Mouse (Mus musculus): ENCODE measurements around the gene Rpl38. TPM values are rescaled to one million over a fixed set of nuclear protein-coding genes. Genes with fewer than 3 reads are reported as not detected.

The Rpl38 gene
- polyA plus RNA-seq, 1 experiment from 2014 or later, result 943 TPM

DNA sequence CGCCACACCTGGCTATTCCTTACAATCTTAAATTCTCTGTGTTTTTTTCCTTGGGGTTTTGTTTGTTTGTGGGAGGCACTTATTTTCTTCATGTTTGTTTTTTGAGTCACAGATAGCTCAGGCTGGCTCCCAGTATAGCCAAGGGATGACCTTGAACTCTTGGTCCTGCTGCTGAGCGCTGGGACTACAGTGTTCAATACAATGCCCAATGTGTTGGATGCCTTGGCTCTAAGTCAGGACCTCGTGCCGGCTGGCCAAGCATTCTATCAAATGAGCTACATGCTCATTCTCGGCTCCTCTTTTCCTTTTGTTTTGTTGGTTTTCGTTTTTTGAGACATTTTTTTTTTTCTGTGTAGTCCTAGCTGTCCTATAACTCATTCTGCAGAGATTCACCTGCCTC, 25.1 kb downstream of the Rpl38 start:
- DNase-seq (ENCODE audit: low spot score), result no peak

GRCm38 (mm10) chr11:114694451-114694850, 26.1 kb downstream of the Rpl38 start:
- Histone ChIP-seq H3K9ac (ENCODE audit: low read length) (no peak overlapping the region), H3K4me3 (ENCODE audit: low read depth, low read length) (no peak overlapping the region), H3K27me3 (ENCODE audit: control insufficient read depth, insufficient read depth, low read length) (no peaks in the 10 kb centered on the region), H3K4me2 (ENCODE audit: low read depth, low read length, severe bottlenecking) (no peak overlapping the region), H3K27ac (ENCODE audit: low read depth, low read length) (no peak overlapping the region), H3K4me1 (replicated peaks; ENCODE audit: control insufficient read depth, insufficient read depth, low read length) (no peaks in the 10 kb centered on the region), H3K36me3 (ENCODE audit: control insufficient read depth, insufficient read depth, low read length) (no peaks in the 10 kb centered on the region; the same call in 1 of the 2 replicates), H3K9me3 (ENCODE audit: control insufficient read depth, low read length) (no peaks in the 10 kb centered on the region)
- 88% methylated on average over 2 of the region's 2 CpGs for WGBS
- no peak for ATAC-seq (replicated peaks; ENCODE audit: low FRiP score)
- no peak for DNase-seq (ENCODE audit: low spot score)

More for the DNA sequence above, 25.1 kb downstream of the Rpl38 start:
- Histone ChIP-seq H3K36me3 (ENCODE audit: control insufficient read depth, insufficient read depth, low read length) (no peaks in the 10 kb centered on the region; the same call in 1 of the 2 replicates), H3K4me2 (ENCODE audit: low read depth, low read length, severe bottlenecking) (no peak overlapping the region), H3K9ac (ENCODE audit: low read length) (no peak overlapping the region), H3K4me3 (ENCODE audit: low read depth, low read length) (no peak overlapping the region), H3K27ac (ENCODE audit: low read depth, low read length) (no peak overlapping the region), H3K4me1 (replicated peaks; ENCODE audit: control insufficient read depth, insufficient read depth, low read length) (no peaks in the 10 kb centered on the region), H3K9me3 (ENCODE audit: control insufficient read depth, low read length) (no peaks in the 10 kb centered on the region), H3K27me3 (ENCODE audit: control insufficient read depth, insufficient read depth, low read length) (no peaks in the 10 kb centered on the region)
- whole genome bisulfite sequencing, result 97% methylated on average over 6 of the region's 6 CpGs
- ATAC-seq (replicated peaks; ENCODE audit: low FRiP score), result no peak

GRCm38 (mm10) chr11:114698496-114698895, 30.2 kb downstream of the Rpl38 start:
- H3K27me3 ChIP-seq (ENCODE audit: control insufficient read depth, insufficient read depth, low read length), result no peaks in the 10 kb centered on the region
- no peak overlapping the region for H3K4me3 ChIP-seq (ENCODE audit: low read depth, low read length)
- no peak for DNase-seq (ENCODE audit: low spot score)
- no peak for ATAC-seq (replicated peaks; ENCODE audit: low FRiP score)
- H3K4me2 ChIP-seq (ENCODE audit: low read depth, low read length, severe bottlenecking), result no peak overlapping the region
- 90% methylated on average over 7 of the region's 7 CpGs for WGBS
- H3K9ac ChIP-seq (ENCODE audit: low read length), result no peak overlapping the region
- no peaks in the 10 kb centered on the region for H3K4me1 ChIP-seq (replicated peaks; ENCODE audit: control insufficient read depth, insufficient read depth, low read length)
- H3K27ac ChIP-seq (ENCODE audit: low read depth, low read length), result no peak overlapping the region
- no peaks in the 10 kb centered on the region for H3K9me3 ChIP-seq (ENCODE audit: control insufficient read depth, low read length)
- H3K36me3 ChIP-seq (ENCODE audit: control insufficient read depth, insufficient read depth, low read length), result no peaks in the 10 kb centered on the region

DNA sequence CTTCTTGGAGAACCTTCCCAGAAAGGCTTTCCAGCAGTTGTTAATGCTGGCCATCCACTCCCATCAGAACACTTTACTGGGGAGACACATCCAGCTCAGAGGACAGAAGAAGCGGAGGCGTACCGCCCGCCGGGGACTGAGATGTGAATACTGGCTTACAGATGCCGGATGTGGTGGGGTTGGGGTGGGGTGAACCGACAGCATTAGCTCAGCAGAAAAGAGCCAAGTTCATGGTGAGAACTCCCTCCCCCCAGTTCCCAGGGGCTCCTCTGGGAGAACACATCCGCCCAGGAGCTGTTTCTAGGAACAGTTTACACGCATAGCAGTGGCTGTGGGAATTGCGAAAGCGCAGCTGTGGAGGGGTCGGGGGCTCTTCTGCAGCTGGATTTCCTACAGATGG, 31.2 kb downstream of the Rpl38 start:
- Histone ChIP-seq H3K4me1 (replicated peaks; ENCODE audit: control insufficient read depth, insufficient read depth, low read length) (peaks cover 8% of the 10 kb centered on the region; the same call in 1 of the 2 replicates), H3K27ac (ENCODE audit: low read depth, low read length) (no peak overlapping the region), H3K9ac (ENCODE audit: low read length) (no peak overlapping the region), H3K36me3 (ENCODE audit: control insufficient read depth, insufficient read depth, low read length) (no peaks in the 10 kb centered on the region), H3K27me3 (ENCODE audit: control insufficient read depth, insufficient read depth, low read length) (no peaks in the 10 kb centered on the region), H3K4me3 (ENCODE audit: low read depth, low read length) (no peak overlapping the region), H3K4me2 (ENCODE audit: low read depth, low read length, severe bottlenecking) (no peak overlapping the region), H3K9me3 (ENCODE audit: control insufficient read depth, low read length) (no peaks in the 10 kb centered on the region)
- whole genome bisulfite sequencing, result 90% methylated on average over 12 of the region's 12 CpGs
- DNase-seq (ENCODE audit: low spot score) (no peak), ATAC-seq (replicated peaks; ENCODE audit: low FRiP score) (no peak)

DNA sequence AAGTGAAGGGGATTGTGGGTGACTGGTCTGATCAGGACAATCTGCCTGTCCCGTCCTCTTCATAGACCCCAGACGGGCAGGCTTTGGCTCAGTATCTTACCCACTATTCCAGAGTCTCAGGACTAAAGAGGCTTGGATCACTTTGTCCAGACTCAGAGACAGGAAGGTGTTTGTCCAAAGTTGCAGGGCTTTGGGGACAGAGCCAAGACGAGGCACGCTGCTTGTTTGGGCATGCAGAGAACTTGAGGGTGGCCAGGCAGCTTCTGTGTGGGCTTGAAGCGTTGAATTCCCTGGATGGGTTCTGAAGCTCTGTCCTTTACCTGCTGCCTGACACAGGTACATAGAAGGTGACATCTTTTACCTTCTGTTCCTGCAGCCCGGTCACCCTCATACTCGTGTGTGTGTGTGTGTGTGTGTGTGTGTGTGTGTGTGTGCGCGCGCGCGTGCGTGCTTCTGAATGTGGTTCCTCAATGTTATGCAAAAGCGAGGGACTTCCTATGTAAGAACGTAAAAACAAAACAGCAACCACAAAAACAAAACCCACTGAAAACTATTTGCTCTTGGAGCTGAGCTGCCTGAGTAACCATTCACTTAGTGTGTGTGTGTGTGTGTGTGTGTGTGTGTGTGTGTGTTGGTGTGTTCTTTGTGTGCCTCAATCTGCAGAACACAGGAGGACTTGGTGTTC, 34.1 kb downstream of the Rpl38 start:
- Histone ChIP-seq H3K27me3 (ENCODE audit: control insufficient read depth, insufficient read depth, low read length) (no peaks in the 10 kb centered on the region), H3K27ac (ENCODE audit: low read depth, low read length) (no peak overlapping the region), H3K4me1 (replicated peaks; ENCODE audit: control insufficient read depth, insufficient read depth, low read length) (peaks cover 8% of the 10 kb centered on the region; the same call in 1 of the 2 replicates), H3K36me3 (ENCODE audit: control insufficient read depth, insufficient read depth, low read length) (no peaks in the 10 kb centered on the region), H3K4me3 (ENCODE audit: low read depth, low read length) (no peak overlapping the region), H3K9me3 (ENCODE audit: control insufficient read depth, low read length) (no peaks in the 10 kb centered on the region), H3K9ac (ENCODE audit: low read length) (no peak overlapping the region), H3K4me2 (ENCODE audit: low read depth, low read length, severe bottlenecking) (no peak overlapping the region)
- no peak for ATAC-seq (replicated peaks; ENCODE audit: low FRiP score)
- no peak for DNase-seq (ENCODE audit: low spot score)
- 94% methylated on average over 15 of the region's 15 CpGs for WGBS

DNA sequence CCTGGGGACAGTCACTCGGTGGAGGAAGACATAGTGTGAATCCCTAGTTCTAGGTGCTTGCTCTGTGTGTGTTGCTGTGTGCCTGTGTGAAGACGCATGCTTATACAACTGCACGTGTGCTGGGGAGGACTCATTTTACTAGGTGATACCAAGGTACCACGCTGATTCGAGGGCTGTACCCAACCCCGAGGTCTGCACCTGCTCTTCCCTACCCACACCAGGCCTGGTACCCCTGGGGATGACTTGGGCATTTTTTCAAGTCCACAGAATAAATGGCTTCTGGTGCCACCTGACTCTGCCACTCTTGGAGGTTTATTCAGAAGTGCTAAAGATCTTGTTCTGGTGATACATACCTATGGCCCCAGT, 34.7 kb downstream of the Rpl38 start:
- no peak overlapping the region for H3K9ac ChIP-seq (ENCODE audit: low read length)
- H3K36me3 ChIP-seq (ENCODE audit: control insufficient read depth, insufficient read depth, low read length), result no peaks in the 10 kb centered on the region
- no peaks in the 10 kb centered on the region for H3K9me3 ChIP-seq (ENCODE audit: control insufficient read depth, low read length)
- 88% methylated on average over 6 of the region's 6 CpGs for WGBS
- peaks cover 8% of the 10 kb centered on the region; the same call in 1 of the 2 replicates for H3K4me1 ChIP-seq (replicated peaks; ENCODE audit: control insufficient read depth, insufficient read depth, low read length)
- H3K4me2 ChIP-seq (ENCODE audit: low read depth, low read length, severe bottlenecking), result no peak overlapping the region
- H3K27me3 ChIP-seq (ENCODE audit: control insufficient read depth, insufficient read depth, low read length), result no peaks in the 10 kb centered on the region
- DNase-seq (ENCODE audit: low spot score) (no peak), ATAC-seq (replicated peaks; ENCODE audit: low FRiP score) (no peak)
- no peak overlapping the region for H3K27ac ChIP-seq (ENCODE audit: low read depth, low read length)
- no peak overlapping the region for H3K4me3 ChIP-seq (ENCODE audit: low read depth, low read length)

DNA sequence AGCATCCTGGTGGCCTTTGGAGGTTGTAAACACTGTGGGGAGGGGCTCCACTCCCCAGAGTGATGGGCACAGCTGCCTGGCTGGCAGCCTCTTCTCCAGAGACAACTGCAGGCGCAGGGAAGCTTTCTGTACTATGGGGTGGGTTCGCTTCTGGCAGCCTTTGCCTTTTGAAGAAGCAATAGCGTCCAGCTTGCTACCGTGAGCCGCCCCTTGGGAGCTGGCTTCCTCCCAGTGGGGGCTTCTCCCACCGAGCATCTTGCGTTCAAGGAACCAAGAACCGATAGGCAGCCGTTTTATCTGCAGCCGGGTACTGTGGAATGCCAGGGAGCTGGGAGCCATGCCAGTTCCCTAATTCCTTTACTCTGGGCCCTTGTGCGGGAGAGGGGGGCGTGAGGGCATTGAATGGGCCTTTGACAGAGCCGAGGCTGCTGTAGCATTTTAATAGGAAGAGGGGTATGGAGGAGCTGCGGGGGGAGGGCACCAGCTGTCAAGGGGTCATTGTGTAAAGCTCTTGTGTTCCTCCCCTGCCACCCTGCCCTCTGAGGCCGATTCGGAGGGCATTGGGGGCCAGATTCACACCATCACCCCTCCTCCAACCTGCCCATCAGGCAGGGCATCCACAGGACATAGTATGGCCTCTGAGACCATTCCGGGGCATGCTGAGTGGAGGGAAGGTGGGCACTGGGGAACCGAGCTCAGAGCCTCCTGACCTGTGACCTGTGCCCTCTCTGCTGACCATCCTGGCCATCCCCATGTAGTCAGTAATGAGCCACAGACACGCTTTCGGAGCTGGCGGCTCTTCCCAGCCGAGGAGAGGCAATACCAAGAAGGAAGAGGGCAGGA, 36.0 kb downstream of the Rpl38 start:
- WGBS, result 57% methylated on average over 22 of the region's 22 CpGs
- ATAC-seq (replicated peaks; ENCODE audit: low FRiP score) (no peak; the same call in 1 of the 2 replicates), DNase-seq (ENCODE audit: low spot score) (no peak)
- Histone ChIP-seq H3K27me3 (ENCODE audit: control insufficient read depth, insufficient read depth, low read length) (no peaks in the 10 kb centered on the region), H3K27ac (ENCODE audit: low read depth, low read length) (peak overlapping the region; percentile 46), H3K9ac (ENCODE audit: low read length) (no peak overlapping the region; the same call in 1 of the 2 replicates), H3K36me3 (ENCODE audit: control insufficient read depth, insufficient read depth, low read length) (no peaks in the 10 kb centered on the region), H3K9me3 (ENCODE audit: control insufficient read depth, low read length) (no peaks in the 10 kb centered on the region), H3K4me2 (ENCODE audit: low read depth, low read length, severe bottlenecking) (0 out of 2 replicates have a peak overlapping the region, but pooled peaks have one; percentile 15), H3K4me3 (ENCODE audit: low read depth, low read length) (no peak overlapping the region), H3K4me1 (replicated peaks; ENCODE audit: control insufficient read depth, insufficient read depth, low read length) (peaks cover 8% of the 10 kb centered on the region; the same call in 1 of the 2 replicates)

GRCm38 (mm10) chr11:114706358-114706757, 38.0 kb downstream of the Rpl38 start:
- ATAC-seq (replicated peaks; ENCODE audit: low FRiP score) (no peak), DNase-seq (ENCODE audit: low spot score) (no peak)
- Histone ChIP-seq H3K36me3 (ENCODE audit: control insufficient read depth, insufficient read depth, low read length) (no peaks in the 10 kb centered on the region; the same call in 1 of the 2 replicates), H3K27ac (ENCODE audit: low read depth, low read length) (no peak overlapping the region), H3K4me3 (ENCODE audit: low read depth, low read length) (no peak overlapping the region), H3K27me3 (ENCODE audit: control insufficient read depth, insufficient read depth, low read length) (no peaks in the 10 kb centered on the region), H3K4me2 (ENCODE audit: low read depth, low read length, severe bottlenecking) (no peak overlapping the region), H3K4me1 (replicated peaks; ENCODE audit: control insufficient read depth, insufficient read depth, low read length) (peaks cover 8% of the 10 kb centered on the region; the same call in 1 of the 2 replicates), H3K9me3 (ENCODE audit: control insufficient read depth, low read length) (no peaks in the 10 kb centered on the region), H3K9ac (ENCODE audit: low read length) (no peak overlapping the region)
- 80% methylated on average over 5 of the region's 5 CpGs for WGBS
